Mouse (Mus musculus) kidney, embryonic 14.5 days (tissue): ENCODE data around the gene AI597479. TPM values are rescaled to one million over a fixed set of nuclear protein-coding genes. Genes with fewer than 3 reads are reported as not detected.

ENCODE experiments used
- ATAC-seq: fragments of 200-750 bp; cut with Nextera tagmentation; 2 replicates; pipeline ENCODE4 v1.8.0; 2017; ENCODE audit warnings: moderate number of reproducible peaks, mild to moderate bottlenecking, moderate TSS enrichment, moderate library complexity; ENCODE audit not compliant: low FRiP score, low TSS enrichment
- H3K27ac ChIP-seq: fragments of 300-500 bp; sonication (generic); 2 replicates; pipeline ENCODE4 v1.5.1; 2014; ENCODE audit warnings: low read depth, mild to moderate bottlenecking, low read length, moderate library complexity, mixed read lengths
- H3K27me3 ChIP-seq: fragments of 300-500 bp; sonication (generic); 2 replicates; pipeline ENCODE4 v1.6.1; 2014; ENCODE audit warnings: mild to moderate bottlenecking, low read length; ENCODE audit not compliant: control insufficient read depth, insufficient read depth
- H3K36me3 ChIP-seq: fragments of 300-500 bp; sonication (generic); 2 replicates; pipeline ENCODE4 v1.6.1; 2014; ENCODE audit warnings: low read length, mixed read lengths; ENCODE audit not compliant: control insufficient read depth, insufficient read depth
- H3K4me1 ChIP-seq: fragments of 300-500 bp; sonication (generic); 2 replicates; pipeline ENCODE4 v1.6.1; 2014; ENCODE audit warnings: low read length, mixed read lengths; ENCODE audit not compliant: control insufficient read depth, insufficient read depth
- H3K4me2 ChIP-seq: fragments of 300-500 bp; sonication (generic); replicated peaks from 2 replicates; pipeline ENCODE4 v1.6.1; 2014; ENCODE audit warnings: low read depth, mild to moderate bottlenecking, low read length
- H3K4me3 ChIP-seq: fragments of 300-500 bp; sonication (generic); 2 replicates; pipeline ENCODE4 v1.5.1; 2014; ENCODE audit warnings: mild to moderate bottlenecking, low read length
- H3K9ac ChIP-seq: fragments of 300-500 bp; sonication (generic); 2 replicates; pipeline ENCODE4 v1.6.1; 2014; ENCODE audit warnings: low read depth, mild to moderate bottlenecking, low read length, moderate library complexity
- H3K9me3 ChIP-seq: fragments of 300-500 bp; sonication (generic); 2 replicates; pipeline ENCODE4 v1.6.1; 2016; ENCODE audit warnings: low read length; ENCODE audit not compliant: control insufficient read depth
- WGBS: fragments of 180-500 bp; shearing (Covaris S2); extraction: QIAGEN DNeasy Blood & Tissue Kit; methylation state at CpG from one replicate; pipeline ENCODE4 v1.1.7; 2014; 5-methylcytosine and 5-hydroxymethylcytosine counted together
- polyA plus RNA-seq: library from polyadenylated mRNA; unstranded; fragments of >200 nt; fragmentation: Nextera tagmentation; extraction: Ambion mirVana; gene quantifications from 2 replicates; pipeline ENCODE4 v1.2.1, GENCODE M21; 2014

The AI597479 gene
- polyA plus RNA-seq, 1 experiment from 2014 or later, result 34.1 TPM

DNA sequence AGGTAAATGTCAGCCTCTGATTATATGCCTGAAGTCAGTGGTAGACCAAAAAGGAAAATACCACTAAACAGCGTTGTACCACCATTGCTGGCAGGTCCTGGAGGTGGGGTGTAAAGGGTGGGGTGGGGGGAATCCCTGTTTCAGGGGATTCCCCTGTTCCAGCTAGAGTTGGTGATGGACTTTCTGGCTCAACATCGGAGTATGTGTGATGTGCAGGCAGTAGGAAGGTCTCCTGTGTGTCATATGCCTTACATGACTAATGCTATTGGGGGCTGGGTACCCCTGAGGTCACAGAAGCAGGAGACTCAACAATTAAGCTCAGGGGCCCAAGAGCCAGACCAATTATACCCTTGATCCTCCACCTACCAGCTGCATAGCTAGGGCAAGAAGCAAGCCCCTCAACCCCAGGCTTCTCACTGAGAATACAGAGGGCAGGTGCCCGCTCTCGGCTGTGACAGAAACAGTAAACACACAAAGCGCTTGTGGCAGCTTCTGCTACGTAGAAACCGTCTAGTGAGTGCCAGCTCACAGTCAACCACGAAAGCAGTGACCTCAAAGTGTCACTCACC is 45.9 kb downstream of the AI597479 start:
- no peaks in the 10 kb centered on the region for H3K9me3 ChIP-seq
- H3K36me3 ChIP-seq, result no peaks in the 10 kb centered on the region; the same call in 1 of the 2 replicates
- H3K4me2 ChIP-seq, result no peak overlapping the region
- H3K4me3 ChIP-seq, result no peak overlapping the region
- ATAC-seq, result no peak
- no peaks in the 10 kb centered on the region for H3K4me1 ChIP-seq
- no peak overlapping the region for H3K9ac ChIP-seq
- no peaks in the 10 kb centered on the region for H3K27me3 ChIP-seq
- H3K27ac ChIP-seq, result no peak overlapping the region
- 69% methylated on average over 8 of the region's 8 CpGs for WGBS

DNA sequence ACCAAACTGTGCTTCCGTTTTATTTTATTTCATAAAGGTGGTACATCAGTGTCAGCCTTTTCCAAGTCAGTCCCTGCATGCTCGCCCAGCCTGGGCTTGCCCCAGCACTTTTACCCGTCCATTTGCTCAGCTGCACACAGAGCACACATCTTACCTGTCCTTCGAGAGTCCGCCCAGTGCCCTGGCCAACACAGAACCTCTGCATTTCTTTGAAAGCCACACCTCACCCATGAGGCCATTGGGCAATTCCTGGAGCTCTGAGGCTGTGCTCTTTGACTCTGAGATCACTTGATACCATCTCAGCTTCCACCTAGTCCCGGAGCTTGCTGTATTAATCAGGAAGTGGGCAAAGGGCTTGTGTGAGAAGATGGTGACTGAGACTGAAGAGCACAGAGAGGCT is 46.9 kb downstream of the AI597479 start:
- no peaks in the 10 kb centered on the region for H3K9me3 ChIP-seq
- 73% methylated on average over 6 of the region's 6 CpGs for WGBS
- ATAC-seq, result no peak
- H3K36me3 ChIP-seq, result no peaks in the 10 kb centered on the region; the same call in 1 of the 2 replicates
- H3K27me3 ChIP-seq, result no peaks in the 10 kb centered on the region
- no peak overlapping the region for H3K4me2 ChIP-seq
- H3K27ac ChIP-seq, result no peak overlapping the region
- H3K9ac ChIP-seq, result no peak overlapping the region
- no peak overlapping the region for H3K4me3 ChIP-seq
- 0 out of 2 replicates have a peak, but pooled peaks cover 5% of the 10 kb centered on the region for H3K4me1 ChIP-seq

DNA sequence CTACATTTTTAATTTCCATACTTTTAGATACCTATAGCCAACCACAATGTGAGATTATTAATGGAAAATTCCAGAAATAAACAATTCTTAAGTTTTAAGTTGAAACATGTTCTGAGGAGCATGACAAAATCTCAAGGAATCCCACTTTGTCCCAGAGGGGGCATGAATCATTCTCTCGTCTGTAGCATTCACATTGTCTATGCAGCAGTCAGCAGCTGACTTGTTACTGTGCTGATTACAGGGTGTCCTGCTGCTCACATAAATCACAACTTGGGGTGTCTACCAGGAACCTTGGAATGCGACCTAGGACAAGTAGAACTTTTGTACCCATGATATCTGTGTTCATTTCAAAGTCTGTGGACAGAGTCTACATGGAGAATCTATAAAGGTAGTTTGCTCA is 49.0 kb downstream of the AI597479 start:
- H3K9ac ChIP-seq, result no peak overlapping the region
- WGBS, result 47% methylated on average over 2 of the region's 2 CpGs
- no peaks in the 10 kb centered on the region for H3K9me3 ChIP-seq
- H3K4me2 ChIP-seq, result no peak overlapping the region
- ATAC-seq, result no peak
- H3K4me3 ChIP-seq, result no peak overlapping the region
- no peak overlapping the region for H3K27ac ChIP-seq
- H3K4me1 ChIP-seq, result 0 out of 2 replicates have a peak, but pooled peaks cover 5% of the 10 kb centered on the region
- no peaks in the 10 kb centered on the region for H3K27me3 ChIP-seq
- H3K36me3 ChIP-seq, result peaks cover 5% of the 10 kb centered on the region; the same call in 1 of the 2 replicates

DNA sequence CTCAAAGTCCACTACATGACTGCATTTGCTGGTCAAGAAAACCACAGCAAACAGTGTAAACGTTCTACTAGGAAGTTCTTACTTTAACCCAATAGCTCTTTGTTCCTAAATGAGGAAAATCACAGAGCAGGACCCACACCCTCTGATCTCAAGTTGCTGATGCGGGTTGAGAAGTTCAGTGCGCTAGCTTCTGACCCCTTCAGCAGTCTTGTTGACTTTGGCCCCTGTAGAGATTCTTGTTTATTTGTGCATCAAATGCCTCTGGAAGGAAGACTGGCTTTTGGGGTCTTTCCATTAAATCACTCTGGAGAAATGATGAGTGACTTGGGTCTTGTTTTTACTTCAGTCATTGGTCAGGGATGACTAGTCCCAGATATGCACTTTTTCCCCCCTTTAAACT is 51.7 kb downstream of the AI597479 start:
- no peak overlapping the region for H3K4me3 ChIP-seq
- H3K27ac ChIP-seq, result peak overlapping the region; percentile 53; the same call in 1 of the 2 replicates
- peak; percentile 68; the same call in 1 of the 2 replicates for ATAC-seq
- WGBS, result 37% methylated on average over 3 of the region's 3 CpGs
- no peak overlapping the region for H3K4me2 ChIP-seq
- H3K27me3 ChIP-seq, result no peaks in the 10 kb centered on the region
- H3K9me3 ChIP-seq, result no peaks in the 10 kb centered on the region
- H3K4me1 ChIP-seq, result 0 out of 2 replicates have a peak, but pooled peaks cover 5% of the 10 kb centered on the region
- H3K36me3 ChIP-seq, result peaks cover 13% of the 10 kb centered on the region; the same call in 1 of the 2 replicates
- H3K9ac ChIP-seq, result no peak overlapping the region

DNA sequence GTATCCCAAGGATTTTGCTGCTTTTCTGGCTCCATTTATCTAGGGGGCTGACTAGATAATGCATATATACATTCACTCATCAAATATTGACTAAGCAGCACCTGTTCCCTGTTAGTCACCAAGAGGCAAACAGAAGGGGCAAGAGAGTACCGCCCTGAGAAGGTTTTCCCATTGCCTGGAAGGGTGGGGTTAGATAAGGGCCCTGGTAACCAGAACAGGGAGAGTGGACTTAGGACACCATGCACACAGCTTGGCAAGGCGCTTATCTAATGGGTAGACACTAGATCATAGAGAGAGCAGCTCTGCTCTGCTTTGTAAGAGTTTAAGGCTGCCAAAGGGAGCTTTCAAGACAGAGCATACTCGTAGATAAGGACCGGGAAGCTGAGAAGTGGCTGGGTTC is 54.1 kb downstream of the AI597479 start:
- no peak overlapping the region for H3K27ac ChIP-seq
- ATAC-seq, result no peak
- WGBS, result 92% methylated on average over 4 of the region's 4 CpGs

DNA sequence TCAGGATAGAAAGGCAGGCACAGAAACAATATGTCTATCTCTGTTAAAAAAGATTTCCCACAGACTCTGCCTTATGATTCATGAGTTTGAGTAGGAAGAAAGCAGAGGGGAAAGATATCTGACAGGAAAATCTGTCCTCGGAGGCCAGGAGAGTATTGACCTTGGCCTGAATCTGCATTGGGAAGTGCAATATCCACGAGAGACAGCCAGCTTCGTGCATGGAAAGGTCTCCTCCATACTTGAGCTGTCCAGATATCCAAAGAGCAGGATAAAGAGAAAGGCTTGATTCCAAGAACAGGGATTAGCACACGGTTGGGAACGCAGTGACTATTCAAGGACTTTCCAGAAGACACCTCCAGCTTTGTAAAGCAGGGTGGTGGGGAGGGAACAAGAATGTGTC is 55.0 kb downstream of the AI597479 start:
- Histone ChIP-seq H3K9ac (no peak overlapping the region), H3K36me3 (peaks cover 13% of the 10 kb centered on the region; the same call in 1 of the 2 replicates), H3K27ac (no peak overlapping the region), H3K4me1 (0 out of 2 replicates have a peak, but pooled peaks cover 5% of the 10 kb centered on the region), H3K4me2 (no peak overlapping the region), H3K9me3 (no peaks in the 10 kb centered on the region), H3K4me3 (no peak overlapping the region), H3K27me3 (no peaks in the 10 kb centered on the region)
- WGBS, result 74% methylated on average over 5 of the region's 5 CpGs
- ATAC-seq, result no peak

More for the DNA sequence above, 54.1 kb downstream of the AI597479 start:
- Histone ChIP-seq H3K27me3 (no peaks in the 10 kb centered on the region), H3K4me1 (0 out of 2 replicates have a peak, but pooled peaks cover 5% of the 10 kb centered on the region), H3K9me3 (no peaks in the 10 kb centered on the region), H3K36me3 (peaks cover 13% of the 10 kb centered on the region; the same call in 1 of the 2 replicates), H3K4me3 (no peak overlapping the region), H3K4me2 (no peak overlapping the region), H3K9ac (no peak overlapping the region)

DNA sequence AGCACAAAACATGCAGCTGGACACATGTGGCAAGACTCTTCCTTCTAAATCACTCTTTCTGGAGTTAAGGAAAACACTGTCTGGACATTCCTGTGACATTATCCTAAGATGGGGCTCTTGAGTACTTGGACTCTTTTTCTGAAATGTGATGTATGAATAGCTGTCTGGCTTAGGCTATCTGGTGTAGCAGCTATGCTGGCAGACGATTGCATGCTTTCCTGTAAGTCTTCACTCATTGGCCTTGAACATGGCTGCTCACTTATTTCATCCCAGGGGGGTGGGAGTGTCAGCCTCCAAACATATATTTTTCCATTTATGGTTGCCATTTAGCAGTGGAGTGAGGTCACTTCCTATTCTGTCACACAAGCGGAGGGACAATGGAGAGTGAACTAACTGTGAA is 56.0 kb downstream of the AI597479 start:
- 53% methylated on average over 2 of the region's 2 CpGs for WGBS
- peak overlapping the region; percentile 1; the same call in 1 of the 2 replicates for H3K27ac ChIP-seq
- no peaks in the 10 kb centered on the region for H3K9me3 ChIP-seq
- H3K27me3 ChIP-seq, result no peaks in the 10 kb centered on the region
- H3K4me3 ChIP-seq, result no peak overlapping the region
- no peak overlapping the region for H3K4me2 ChIP-seq
- no peak overlapping the region for H3K9ac ChIP-seq
- 0 out of 2 replicates have a peak, but pooled peaks cover 5% of the 10 kb centered on the region for H3K4me1 ChIP-seq
- H3K36me3 ChIP-seq, result peaks cover 13% of the 10 kb centered on the region; the same call in 1 of the 2 replicates
- no peak for ATAC-seq

DNA sequence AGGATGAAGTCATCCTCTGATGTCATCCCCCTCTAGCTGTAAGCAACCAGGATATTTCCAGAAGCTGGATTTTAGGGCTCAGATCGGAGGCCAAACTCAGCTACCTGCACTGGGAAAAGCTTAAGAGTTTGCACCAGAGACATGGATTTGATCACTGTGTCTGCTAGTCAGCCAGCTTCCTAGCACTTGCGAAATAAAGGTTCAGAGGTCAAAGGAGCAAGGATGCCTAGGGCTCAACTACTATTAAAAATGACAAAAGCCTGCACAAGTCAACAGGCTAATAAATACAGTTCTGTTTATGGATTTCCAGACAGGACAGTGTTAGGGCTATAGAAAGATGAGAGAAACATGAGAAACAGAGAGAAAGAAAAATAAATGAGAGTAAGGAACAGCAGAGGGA is 59.4 kb downstream of the AI597479 start:
- 78% methylated on average over 2 of the region's 2 CpGs for WGBS
- ATAC-seq, result no peak
- H3K4me1 ChIP-seq, result no peaks in the 10 kb centered on the region
- H3K9me3 ChIP-seq, result no peaks in the 10 kb centered on the region
- no peak overlapping the region for H3K4me3 ChIP-seq
- peaks cover 4% of the 10 kb centered on the region; the same call in 1 of the 2 replicates for H3K36me3 ChIP-seq
- no peak overlapping the region for H3K4me2 ChIP-seq
- H3K9ac ChIP-seq, result no peak overlapping the region
- H3K27ac ChIP-seq, result no peak overlapping the region
- H3K27me3 ChIP-seq, result no peaks in the 10 kb centered on the region

DNA sequence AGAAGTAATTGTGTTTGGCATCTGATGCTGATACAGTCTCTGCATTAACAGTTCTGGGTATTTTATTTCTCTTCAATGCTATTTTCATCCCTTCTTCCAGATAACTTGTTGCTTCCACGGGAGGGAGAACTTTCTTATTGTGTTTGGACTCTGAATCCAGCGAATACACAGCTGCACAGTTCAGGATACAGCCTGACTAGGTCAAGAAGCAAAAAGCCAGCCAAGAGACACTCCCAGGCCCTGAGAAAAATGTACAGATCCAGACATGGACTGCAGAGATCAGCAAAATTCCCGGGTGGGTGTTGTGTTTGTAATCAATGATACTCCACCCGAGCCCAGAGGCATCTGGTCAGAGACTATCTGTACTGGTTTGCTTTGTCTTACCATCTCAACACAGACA is 60.9 kb downstream of the AI597479 start:
- H3K4me3 ChIP-seq, result no peak overlapping the region
- H3K9ac ChIP-seq, result no peak overlapping the region
- no peak overlapping the region for H3K4me2 ChIP-seq
- H3K36me3 ChIP-seq, result no peaks in the 10 kb centered on the region
- H3K27ac ChIP-seq, result no peak overlapping the region
- peaks cover 3% of the 10 kb centered on the region; the same call in 1 of the 2 replicates for H3K4me1 ChIP-seq
- no peak for ATAC-seq
- no peaks in the 10 kb centered on the region for H3K9me3 ChIP-seq
- WGBS, result 30% methylated on average over 4 of the region's 4 CpGs
- H3K27me3 ChIP-seq, result no peaks in the 10 kb centered on the region
